Mouse (Mus musculus) midbrain, embryonic 11.5 days (tissue): ENCODE results near the gene Haus6. TPM values are rescaled to one million over a fixed set of nuclear protein-coding genes. Genes with fewer than 3 reads are reported as not detected.
A peak's percentile ranks its signal among the peaks of the same experiment; 100 is the strongest.

Source experiments
- ATAC-seq: fragments of 200-750 bp; cut with Nextera tagmentation; 2 replicates; pipeline ENCODE4 v1.8.0; 2017; ENCODE audit warnings: moderate TSS enrichment, moderate library complexity; ENCODE audit not compliant: low FRiP score
- DNase-seq: peaks from one replicate; pipeline ENCODE4 v3.0.0; 2015; ENCODE audit warnings: low spot score; ENCODE audit errors: missing footprints
- H3K27ac ChIP-seq: fragments of 300-500 bp; sonication (generic); 2 replicates; pipeline ENCODE4 v1.5.1; 2014; ENCODE audit warnings: low read depth, low read length
- H3K27me3 ChIP-seq: fragments of 300-500 bp; sonication (generic); 2 replicates; pipeline ENCODE4 v1.6.1; 2014; ENCODE audit warnings: mild to moderate bottlenecking, low read length, moderate library complexity, mixed read lengths; ENCODE audit not compliant: control insufficient read depth, insufficient read depth
- H3K36me3 ChIP-seq: fragments of 300-500 bp; sonication (generic); 2 replicates; pipeline ENCODE4 v1.6.1; 2014; ENCODE audit warnings: mild to moderate bottlenecking, low read length, moderate library complexity, mixed read lengths; ENCODE audit not compliant: control insufficient read depth, insufficient read depth
- H3K4me1 ChIP-seq: fragments of 300-500 bp; sonication (generic); 2 replicates; pipeline ENCODE4 v1.6.1; 2014; ENCODE audit warnings: low read length; ENCODE audit not compliant: control insufficient read depth, insufficient read depth
- H3K4me2 ChIP-seq: fragments of 300-500 bp; sonication (generic); 2 replicates; pipeline ENCODE4 v1.6.1; 2014; ENCODE audit warnings: mild to moderate bottlenecking, moderate library complexity
- H3K4me3 ChIP-seq: fragments of 300-500 bp; sonication (generic); 2 replicates; pipeline ENCODE4 v1.5.1; 2014; ENCODE audit warnings: low read depth, low read length
- H3K9ac ChIP-seq: fragments of 300-500 bp; sonication (generic); 2 replicates; pipeline ENCODE4 v1.6.1; 2014; ENCODE audit warnings: low read length
- H3K9me3 ChIP-seq: fragments of 300-500 bp; sonication (generic); 2 replicates; pipeline ENCODE4 v1.6.1; 2016; ENCODE audit warnings: low read length; ENCODE audit not compliant: control insufficient read depth
- WGBS: fragments of 180-500 bp; shearing (Covaris S2); extraction: QIAGEN DNeasy Blood & Tissue Kit; methylation state at CpG from one replicate; pipeline ENCODE4 v1.1.7; 2014; 5-methylcytosine and 5-hydroxymethylcytosine counted together
- polyA plus RNA-seq: library from polyadenylated mRNA; unstranded; fragments of >200 nt; fragmentation: Nextera tagmentation; extraction: Ambion mirVana; gene quantifications from 2 replicates; pipeline ENCODE4 v1.2.1, GENCODE M21; 2014

Gene Haus6
- polyA plus RNA-seq, 1 experiment from 2014 or later = 28.8 TPM

DNA sequence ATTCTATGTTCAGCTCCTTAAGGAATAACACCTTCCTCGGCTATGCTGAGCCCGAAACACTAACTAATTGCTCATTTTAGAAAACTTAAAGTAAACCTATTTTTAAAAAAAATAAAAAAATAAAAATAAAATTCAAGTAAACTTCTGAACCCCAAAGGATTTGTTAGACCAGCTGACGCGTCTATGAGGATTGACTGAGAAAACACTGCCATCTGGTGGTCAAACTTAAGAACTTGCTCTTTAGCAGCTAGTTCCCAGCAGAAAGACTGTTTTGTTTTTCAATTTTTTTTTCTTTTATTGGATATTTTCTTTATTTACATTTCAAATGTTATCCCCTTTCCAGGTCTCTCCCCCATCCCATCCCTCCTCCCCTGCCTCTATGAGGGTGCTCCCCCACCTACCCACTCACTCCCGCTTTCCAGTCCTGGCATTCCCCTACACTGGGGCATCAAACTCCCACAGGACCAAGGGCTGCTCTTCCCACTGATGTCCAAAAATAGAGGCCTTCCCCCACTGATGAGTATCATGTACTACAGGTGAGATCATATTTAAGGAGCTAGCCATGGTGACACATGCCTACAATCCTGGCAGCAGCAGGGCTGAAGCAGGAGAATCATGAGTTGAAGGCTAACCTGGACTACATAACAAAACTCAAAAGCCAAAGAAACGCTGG, 56.7 kb downstream of the Haus6 start:
- H3K9ac ChIP-seq = no peak overlapping the region
- DNase-seq (peak; percentile 83), ATAC-seq (peak; percentile 72)
- H3K9me3 ChIP-seq = no peaks in the 10 kb centered on the region
- no peaks in the 10 kb centered on the region for H3K36me3 ChIP-seq
- no peaks in the 10 kb centered on the region for H3K4me1 ChIP-seq
- H3K27me3 ChIP-seq = no peaks in the 10 kb centered on the region
- 30% methylated on average over 6 of the region's 6 CpGs for WGBS
- H3K4me2 ChIP-seq = no peak overlapping the region
- H3K4me3 ChIP-seq = no peak overlapping the region
- no peak overlapping the region for H3K27ac ChIP-seq

DNA sequence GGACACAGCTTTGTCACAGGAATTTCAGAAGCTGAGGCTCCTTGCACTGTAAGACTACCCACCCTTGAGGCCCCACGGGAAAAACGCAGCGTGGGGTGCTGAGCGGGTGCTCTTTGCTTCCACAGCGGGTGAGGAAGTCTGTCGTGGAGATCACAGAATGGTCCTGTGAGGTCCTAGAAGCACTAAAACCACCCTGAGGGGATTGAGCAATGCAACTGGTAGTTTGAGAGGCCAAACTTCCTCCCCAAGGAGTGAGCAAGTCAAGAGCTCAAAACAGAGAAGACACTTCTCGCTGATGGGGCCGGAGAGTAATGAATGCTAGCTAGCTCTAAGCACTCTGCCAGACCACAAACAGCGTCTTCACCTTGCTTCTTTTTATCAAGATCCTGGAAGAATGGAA, 63.5 kb downstream of the Haus6 start:
- H3K27me3 ChIP-seq = no peaks in the 10 kb centered on the region
- WGBS = 84% methylated on average over 9 of the region's 9 CpGs
- no peak overlapping the region for H3K4me2 ChIP-seq
- ATAC-seq (no peak), DNase-seq (peak; percentile 14)
- no peaks in the 10 kb centered on the region for H3K36me3 ChIP-seq
- no peak overlapping the region for H3K27ac ChIP-seq
- H3K4me3 ChIP-seq = no peak overlapping the region
- H3K9me3 ChIP-seq = no peaks in the 10 kb centered on the region
- H3K9ac ChIP-seq = no peak overlapping the region
- no peaks in the 10 kb centered on the region for H3K4me1 ChIP-seq

DNA sequence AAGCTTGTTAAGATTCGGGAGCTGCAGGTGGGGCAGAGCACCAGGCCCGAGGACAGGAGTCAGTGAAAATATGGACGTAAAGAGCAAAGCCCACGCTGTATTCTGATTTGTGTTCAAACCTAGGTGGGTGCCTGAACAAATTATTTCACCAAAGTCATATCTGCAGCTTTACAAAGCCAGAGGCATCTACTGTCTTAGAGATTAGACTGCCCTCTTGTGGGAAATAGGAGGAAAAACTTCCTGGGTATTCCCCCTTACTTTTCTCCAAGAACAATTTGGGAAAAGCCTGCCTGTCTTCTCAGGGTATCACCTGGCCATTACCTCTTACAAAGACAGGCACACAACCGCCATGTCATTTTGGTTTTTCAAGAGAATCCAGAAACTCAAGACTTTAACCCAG, 66.2 kb downstream of the Haus6 start:
- 69% methylated on average over 5 of the region's 5 CpGs for WGBS
- Histone ChIP-seq H3K36me3 (no peaks in the 10 kb centered on the region), H3K4me3 (no peak overlapping the region), H3K27ac (no peak overlapping the region), H3K9me3 (no peaks in the 10 kb centered on the region), H3K4me1 (no peaks in the 10 kb centered on the region), H3K27me3 (no peaks in the 10 kb centered on the region), H3K9ac (no peak overlapping the region), H3K4me2 (no peak overlapping the region)
- DNase-seq (peak; percentile 84), ATAC-seq (no peak)

DNA sequence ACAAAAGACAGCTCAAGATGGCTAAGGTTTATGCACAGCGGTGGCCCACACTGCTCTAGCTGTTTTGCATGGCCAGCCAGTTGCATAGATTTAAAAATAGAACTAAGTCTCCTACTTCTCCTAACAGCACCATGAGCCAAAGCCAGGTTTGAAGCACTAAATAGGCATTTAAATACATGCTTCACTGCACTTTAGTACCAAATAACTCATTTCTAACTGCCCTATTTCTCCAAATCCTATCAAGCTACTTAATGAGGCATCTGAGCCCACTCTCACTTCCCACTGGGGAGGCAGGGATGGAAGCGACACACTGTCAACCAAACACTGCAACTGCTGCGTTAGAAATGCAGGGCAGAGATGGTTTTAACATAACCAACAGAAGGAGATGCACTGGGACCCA, 67.9 kb downstream of the Haus6 start:
- Histone ChIP-seq H3K36me3 (no peaks in the 10 kb centered on the region), H3K4me1 (no peaks in the 10 kb centered on the region)
- no peak for ATAC-seq

DNA sequence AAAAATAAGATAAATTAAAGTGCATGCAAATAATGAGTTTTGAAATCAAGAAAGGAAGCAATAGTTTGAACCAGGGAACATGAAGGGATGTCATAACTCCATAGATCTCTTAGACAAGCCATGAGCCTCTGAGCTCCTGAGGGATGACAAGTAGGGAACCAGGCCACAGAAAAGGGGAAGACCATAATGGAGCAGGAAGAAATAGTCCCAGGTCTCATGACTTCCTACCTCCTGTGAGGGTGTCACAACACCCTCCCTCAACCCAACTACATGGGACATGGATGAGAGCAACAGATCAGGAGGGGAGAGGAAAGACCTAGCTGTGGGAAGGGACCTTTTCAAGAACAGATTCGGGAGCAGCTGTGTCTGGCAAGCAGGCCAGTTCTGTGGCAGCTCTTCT, 70.3 kb downstream of the Haus6 start:
- Histone ChIP-seq H3K9me3 (no peaks in the 10 kb centered on the region), H3K36me3 (no peaks in the 10 kb centered on the region), H3K27ac (no peak overlapping the region), H3K4me3 (no peak overlapping the region), H3K27me3 (no peaks in the 10 kb centered on the region), H3K9ac (no peak overlapping the region), H3K4me2 (no peak overlapping the region), H3K4me1 (no peaks in the 10 kb centered on the region)
- WGBS = 91% methylated on average over 1 of the region's 1 CpGs
- DNase-seq (peak; percentile 28), ATAC-seq (no peak)

More for the DNA sequence above, 67.9 kb downstream of the Haus6 start:
- Histone ChIP-seq H3K9me3 (no peaks in the 10 kb centered on the region), H3K27me3 (no peaks in the 10 kb centered on the region), H3K9ac (no peak overlapping the region), H3K4me3 (no peak overlapping the region), H3K4me2 (no peak overlapping the region), H3K27ac (no peak overlapping the region)
- DNase-seq = peak; percentile 73
- 81% methylated on average over 3 of the region's 3 CpGs for WGBS

DNA sequence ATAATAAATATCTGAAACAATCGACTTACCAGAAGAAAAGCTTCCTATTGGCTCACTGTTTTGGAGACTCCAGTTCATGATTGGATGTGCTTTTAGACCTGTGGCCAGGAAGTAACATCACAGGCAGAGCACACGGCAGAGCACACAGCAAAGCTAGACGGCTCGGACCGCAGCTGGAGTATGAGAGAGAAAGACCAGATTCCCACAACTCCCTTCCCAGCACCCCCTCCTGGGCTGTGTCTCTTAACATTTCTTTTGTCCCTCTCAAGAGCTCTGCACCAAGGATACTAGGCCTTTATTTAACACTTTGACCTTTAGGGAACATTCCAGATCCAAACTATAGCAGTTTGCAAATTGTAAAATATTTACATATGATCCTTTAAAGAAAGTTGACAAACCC, 72.9 kb downstream of the Haus6 start:
- no peaks in the 10 kb centered on the region for H3K4me1 ChIP-seq
- no peak for DNase-seq
- H3K4me2 ChIP-seq = no peak overlapping the region
- no peak overlapping the region for H3K9ac ChIP-seq
- no peaks in the 10 kb centered on the region for H3K27me3 ChIP-seq
- ATAC-seq = no peak
- 91% methylated on average over 5 of the region's 5 CpGs for WGBS
- no peak overlapping the region for H3K4me3 ChIP-seq
- H3K36me3 ChIP-seq = no peaks in the 10 kb centered on the region
- no peaks in the 10 kb centered on the region for H3K9me3 ChIP-seq
- H3K27ac ChIP-seq = no peak overlapping the region

DNA sequence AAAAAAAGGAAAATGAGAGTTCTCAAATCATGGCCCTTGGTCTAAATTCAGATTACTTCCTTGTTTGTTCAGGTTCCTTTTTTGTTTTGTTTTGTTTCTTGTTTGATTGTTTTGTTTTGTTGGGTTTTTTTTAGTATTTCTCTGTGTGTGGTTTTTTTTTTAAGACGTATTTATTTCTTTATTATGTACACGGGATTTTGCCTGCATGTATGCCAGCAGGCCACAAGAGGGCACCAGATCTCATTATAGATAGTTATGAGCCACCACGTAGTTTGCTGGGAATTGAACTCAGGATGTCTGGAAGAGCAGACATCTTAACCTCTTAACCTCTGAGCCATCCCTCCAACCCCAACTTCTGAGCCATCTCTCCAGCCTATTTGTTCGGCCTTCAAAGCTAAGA, 73.9 kb downstream of the Haus6 start:
- ATAC-seq (no peak), DNase-seq (peak; percentile 84)
- Histone ChIP-seq H3K27ac (no peak overlapping the region), H3K4me3 (no peak overlapping the region), H3K4me1 (no peaks in the 10 kb centered on the region), H3K36me3 (no peaks in the 10 kb centered on the region), H3K9ac (no peak overlapping the region), H3K4me2 (no peak overlapping the region), H3K9me3 (no peaks in the 10 kb centered on the region), H3K27me3 (no peaks in the 10 kb centered on the region)
- 44% methylated on average over 4 of the region's 4 CpGs for WGBS

DNA sequence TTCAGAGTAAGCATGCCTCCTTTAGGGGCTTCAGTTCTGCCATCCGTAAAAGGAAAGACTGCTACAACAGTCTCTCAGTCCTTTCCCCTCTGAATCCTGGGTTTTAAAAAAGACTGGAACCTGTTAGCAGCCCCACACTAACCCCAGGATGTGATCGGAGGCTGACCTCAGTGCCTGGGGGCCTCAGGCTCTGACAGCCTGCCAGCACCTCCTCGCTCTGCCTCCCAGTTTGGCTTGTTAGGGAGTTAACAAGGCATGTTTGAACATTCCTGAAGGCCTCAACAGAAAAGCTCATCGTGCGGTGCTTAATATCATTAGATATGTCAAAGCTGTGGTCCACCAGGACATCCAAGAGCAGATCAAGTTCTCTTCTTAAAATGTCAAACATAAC, 77.8 kb downstream of the Haus6 start:
- no peaks in the 10 kb centered on the region for H3K27me3 ChIP-seq
- H3K36me3 ChIP-seq = no peaks in the 10 kb centered on the region
- no peak overlapping the region for H3K4me2 ChIP-seq
- H3K4me3 ChIP-seq = no peak overlapping the region
- ATAC-seq (no peak), DNase-seq (peak; percentile 47)
- H3K27ac ChIP-seq = no peak overlapping the region
- no peaks in the 10 kb centered on the region for H3K4me1 ChIP-seq
- H3K9me3 ChIP-seq = no peaks in the 10 kb centered on the region
- H3K9ac ChIP-seq = no peak overlapping the region
- WGBS = 72% methylated on average over 5 of the region's 5 CpGs

DNA sequence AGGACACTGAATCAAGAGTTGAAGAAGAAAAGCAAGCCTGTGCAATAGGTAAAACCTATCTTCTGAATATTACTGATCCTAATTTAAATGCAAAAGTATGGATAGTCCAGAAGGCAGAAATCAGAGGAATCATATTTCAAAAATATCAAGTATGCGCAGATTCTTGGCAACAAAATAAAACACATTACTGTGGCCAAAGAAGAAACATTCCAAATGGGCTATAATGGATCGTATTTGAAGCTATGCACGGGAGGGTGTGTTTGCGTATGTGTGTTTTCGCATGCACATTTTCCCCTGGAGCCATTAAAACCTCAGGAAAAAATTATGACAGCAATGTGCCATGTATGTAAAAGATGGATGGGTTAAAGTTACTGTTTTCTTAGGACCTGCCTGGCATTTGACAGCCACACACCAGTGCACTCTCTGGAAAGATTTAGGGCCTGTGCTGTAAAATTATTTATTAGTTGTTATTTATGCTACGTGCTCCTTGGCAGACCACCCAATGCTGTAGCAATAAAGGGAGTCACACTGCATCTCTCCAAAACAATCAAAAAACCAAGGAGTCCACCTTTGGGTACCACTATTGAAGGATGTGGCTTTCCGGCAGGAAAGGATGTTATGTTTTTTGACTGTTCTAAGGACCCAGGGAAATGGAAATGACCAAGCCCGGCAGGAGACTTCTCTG, 78.3 kb downstream of the Haus6 start:
- no peaks in the 10 kb centered on the region for H3K4me1 ChIP-seq
- peak; percentile 51 for DNase-seq
- no peaks in the 10 kb centered on the region for H3K36me3 ChIP-seq
- no peak for ATAC-seq
- no peak overlapping the region for H3K4me3 ChIP-seq
- H3K9me3 ChIP-seq = no peaks in the 10 kb centered on the region
- WGBS = 88% methylated on average over 8 of the region's 8 CpGs
- H3K27me3 ChIP-seq = no peaks in the 10 kb centered on the region
- no peak overlapping the region for H3K9ac ChIP-seq
- no peak overlapping the region for H3K4me2 ChIP-seq
- no peak overlapping the region for H3K27ac ChIP-seq
